Mouse (Mus musculus) heart, embryonic 14.5 days (tissue): ENCODE data around the gene 1700016D06Rik. TPM values are rescaled to one million over a fixed set of nuclear protein-coding genes. Genes with fewer than 3 reads are reported as not detected.

Experiments
- ATAC-seq: fragments of 200-750 bp; cut with Nextera tagmentation; 2 replicates; pipeline ENCODE4 v1.8.0; 2017; ENCODE audit warnings: low read depth, moderate TSS enrichment; ENCODE audit not compliant: insufficient number of reproducible peaks, insufficient read depth, low FRiP score
- H3K27ac ChIP-seq, 2 experiments: fragments of 200-500 bp in 1 of 2; fragments of 300-500 bp in 1 of 2; sonication (generic) in 1 of 2; replicated peaks in 1 of 2; 2 replicates each; pipeline ENCODE4 v1.5.1; 2012 to 2014; ENCODE audit warnings: low read depth in 2 of 2, low read length in 2 of 2, control low read depth in 1 of 2, mild to moderate bottlenecking in 1 of 2, mixed read lengths in 1 of 2; ENCODE audit not compliant: control insufficient read depth in 1 of 2, insufficient read depth in 1 of 2
- H3K27me3 ChIP-seq: fragments of 300-500 bp; sonication (generic); 2 replicates; pipeline ENCODE4 v1.6.1; 2014; ENCODE audit warnings: mild to moderate bottlenecking, low read length, control low read depth; ENCODE audit not compliant: control insufficient read depth, insufficient read depth
- H3K36me3 ChIP-seq: fragments of 300-500 bp; sonication (generic); 2 replicates; pipeline ENCODE4 v1.6.1; 2014; ENCODE audit warnings: mild to moderate bottlenecking, control low read depth, low read length, mixed read lengths; ENCODE audit not compliant: control insufficient read depth, insufficient read depth
- H3K4me1 ChIP-seq, 2 experiments: fragments of 200-500 bp in 1 of 2; fragments of 300-500 bp in 1 of 2; sonication (generic) in 1 of 2; 2 replicates each; pipeline ENCODE4 v1.6.1; 2012 to 2014; ENCODE audit warnings: low read length in 2 of 2, control low read depth in 1 of 2, mixed read lengths in 1 of 2; ENCODE audit not compliant: control insufficient read depth in 2 of 2, insufficient read depth in 2 of 2
- H3K4me2 ChIP-seq: fragments of 300-500 bp; sonication (generic); 2 replicates; pipeline ENCODE4 v1.6.1; 2014; ENCODE audit warnings: mild to moderate bottlenecking, low read length
- H3K4me3 ChIP-seq, 2 experiments: fragments of 200-500 bp in 1 of 2; fragments of 300-500 bp in 1 of 2; sonication (generic) in 1 of 2; 2 replicates each; pipeline ENCODE4 v1.5.1; 2012 to 2014; ENCODE audit warnings: low read length in 2 of 2, mild to moderate bottlenecking in 2 of 2, control low read depth in 1 of 2, low read depth in 1 of 2, moderate library complexity in 1 of 2; ENCODE audit not compliant: control insufficient read depth in 1 of 2, insufficient read depth in 1 of 2
- H3K9ac ChIP-seq: fragments of 300-500 bp; sonication (generic); 2 replicates; pipeline ENCODE4 v1.6.1; 2014; ENCODE audit warnings: mild to moderate bottlenecking, low read length
- H3K9me3 ChIP-seq: fragments of 300-500 bp; sonication (generic); 2 replicates; pipeline ENCODE4 v1.6.1; 2016; ENCODE audit warnings: low read length, control low read depth; ENCODE audit not compliant: control insufficient read depth
- WGBS: fragments of 180-500 bp; shearing (Covaris S2); extraction: QIAGEN DNeasy Blood & Tissue Kit; methylation state at CpG from one replicate; pipeline ENCODE4 v1.1.7; 2014; 5-methylcytosine and 5-hydroxymethylcytosine counted together
- polyA plus RNA-seq: library from polyadenylated mRNA; unstranded; fragments of >200 nt; fragmentation: Nextera tagmentation; extraction: Ambion mirVana; gene quantifications from 2 replicates; pipeline ENCODE4 v1.2.1, GENCODE M21; 2014

Gene 1700016D06Rik
- polyA plus RNA-seq, 1 experiment from 2014 or later = not detected

DNA sequence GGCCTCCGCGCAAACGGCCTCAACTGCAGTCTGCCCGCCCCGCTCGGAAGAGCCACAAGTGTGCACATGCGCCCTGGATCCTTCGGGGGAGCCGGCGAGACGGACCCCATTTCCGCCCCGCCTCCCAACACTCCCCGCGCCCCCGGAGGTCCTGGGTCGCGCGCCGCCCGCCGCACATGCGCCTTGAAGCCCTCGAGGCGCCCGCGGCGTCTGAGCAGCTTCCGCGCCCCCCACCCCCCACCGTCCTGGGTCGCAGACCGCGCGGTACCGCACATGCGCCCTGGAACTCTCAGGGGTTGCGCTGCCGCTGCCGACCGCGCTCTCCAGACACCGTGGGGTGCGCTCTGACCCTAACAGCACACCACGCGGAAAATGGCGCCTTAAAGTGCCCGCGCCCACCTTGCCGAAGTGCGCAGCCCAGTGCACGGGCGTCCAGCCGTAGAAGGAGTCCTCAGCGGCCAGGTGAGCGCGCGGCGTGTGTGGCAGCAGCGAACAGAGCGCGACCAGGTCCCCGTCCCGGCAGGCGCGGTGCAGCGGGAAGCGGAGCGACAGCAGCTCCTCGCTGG, 65.8 kb downstream of the 1700016D06Rik start:
- H3K9me3 ChIP-seq = no peaks in the 10 kb centered on the region
- H3K4me2 ChIP-seq = peak overlapping the region; percentile 77
- peak overlapping the region; percentile 92 to 98 for H3K27ac ChIP-seq
- ATAC-seq = peak; percentile 67
- no peaks in the 10 kb centered on the region for H3K27me3 ChIP-seq
- H3K36me3 ChIP-seq = peaks cover 19% of the 10 kb centered on the region
- H3K4me1 ChIP-seq = peaks cover 9 to 39% of the 10 kb centered on the region in 2 experiments
- H3K4me3 ChIP-seq = peak overlapping the region; percentile 74 to 98
- H3K9ac ChIP-seq = peak overlapping the region; percentile 99
- WGBS = under 1% methylated on average over 70 of the region's 70 CpGs

DNA sequence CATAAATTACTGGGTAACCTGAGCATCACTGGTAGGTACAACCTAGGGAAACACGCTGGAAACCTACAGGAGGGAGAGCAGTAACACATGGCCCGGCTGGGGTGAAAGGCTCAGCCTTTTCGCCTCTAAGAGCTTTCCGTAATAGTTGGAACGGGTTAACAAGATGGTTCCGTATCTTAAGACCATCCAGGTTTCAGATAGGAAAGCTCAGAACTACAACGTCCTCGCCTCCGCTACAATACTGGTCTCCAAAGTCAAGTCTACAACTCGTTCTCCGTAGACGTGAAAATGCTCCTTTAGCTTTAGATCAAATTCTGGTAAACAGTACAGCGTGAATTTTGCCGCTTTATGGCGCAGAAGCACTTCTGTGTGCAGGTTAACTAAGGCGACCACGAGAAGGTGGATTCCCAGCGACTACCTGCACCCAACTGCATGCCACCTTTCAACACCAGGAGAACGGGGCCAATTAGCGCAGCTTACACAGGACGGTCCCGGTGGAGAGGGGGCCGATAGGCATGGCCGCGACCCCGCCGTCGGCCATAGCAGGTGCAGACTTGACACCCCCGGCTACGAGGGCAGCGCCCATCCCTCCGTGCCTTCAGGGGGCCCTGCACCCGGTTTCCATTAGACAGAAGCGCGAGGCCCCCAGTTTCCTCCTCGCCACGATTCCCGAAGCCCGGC, 66.4 kb downstream of the 1700016D06Rik start:
- ATAC-seq = no peak
- 1% methylated on average over 39 of the region's 39 CpGs for WGBS
- peaks cover 9 to 39% of the 10 kb centered on the region in 2 experiments for H3K4me1 ChIP-seq

DNA sequence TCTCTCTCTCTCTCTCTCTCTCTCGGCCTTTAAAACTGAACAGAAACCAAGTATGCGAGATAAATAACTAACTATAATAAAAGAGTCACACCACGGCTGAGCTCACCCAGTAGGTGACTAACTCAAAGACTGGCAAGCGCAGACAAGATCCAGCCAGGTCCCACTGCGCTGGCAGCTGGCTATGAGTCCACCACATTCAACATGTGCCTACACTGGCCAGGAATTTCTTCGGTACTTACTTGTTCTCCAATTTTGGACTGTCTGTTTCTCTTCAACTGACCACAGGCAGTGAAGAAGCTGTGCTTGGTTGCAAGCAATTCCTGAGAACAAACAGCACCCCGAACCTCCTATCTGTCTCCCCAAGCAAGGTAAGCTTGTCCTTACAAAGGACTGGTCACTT, 67.4 kb downstream of the 1700016D06Rik start:
- Histone ChIP-seq H3K4me2 (peak overlapping the region; percentile 77), H3K9ac (peak overlapping the region; percentile 99), H3K4me3 (peak overlapping the region; percentile 74 to 98), H3K9me3 (no peaks in the 10 kb centered on the region), H3K27ac (peak overlapping the region; percentile 36 to 77), H3K4me1 (peaks cover 9 to 44% of the 10 kb centered on the region in 2 experiments), H3K36me3 (peaks cover 30% of the 10 kb centered on the region), H3K27me3 (no peaks in the 10 kb centered on the region)
- no peak for ATAC-seq
- WGBS = 24% methylated on average over 7 of the region's 7 CpGs

More for the DNA sequence above, 66.4 kb downstream of the 1700016D06Rik start:
- H3K36me3 ChIP-seq = peaks cover 23% of the 10 kb centered on the region
- H3K4me3 ChIP-seq = peak overlapping the region; percentile 74 to 98
- peak overlapping the region; percentile 47 to 98 for H3K27ac ChIP-seq
- H3K9ac ChIP-seq = peak overlapping the region; percentile 99
- no peaks in the 10 kb centered on the region for H3K9me3 ChIP-seq
- no peaks in the 10 kb centered on the region for H3K27me3 ChIP-seq
- H3K4me2 ChIP-seq = peak overlapping the region; percentile 77

GRCm38 (mm10) chr8:11632406-11632805, 68.5 kb downstream of the 1700016D06Rik start:
- no peak overlapping the region; a peak in 1 of 4 replicates for H3K4me3 ChIP-seq
- 2% methylated on average over 2 of the region's 2 CpGs for WGBS
- peak overlapping the region; percentile 99 for H3K9ac ChIP-seq
- no peak for ATAC-seq
- H3K36me3 ChIP-seq = peaks cover 40% of the 10 kb centered on the region
- no peaks in the 10 kb centered on the region for H3K9me3 ChIP-seq
- peak overlapping the region; percentile 74 to 77 for H3K27ac ChIP-seq
- H3K4me2 ChIP-seq = peak overlapping the region; percentile 77
- H3K4me1 ChIP-seq = peaks cover 9 to 44% of the 10 kb centered on the region in 2 experiments
- H3K27me3 ChIP-seq = no peaks in the 10 kb centered on the region

- ATAC-seq = no peak
- WGBS = 79% methylated on average over 5 of the region's 5 CpGs
- Histone ChIP-seq H3K4me1 (peaks cover 11 to 46% of the 10 kb centered on the region in 2 experiments), H3K9ac (no peak overlapping the region), H3K4me2 (no peak overlapping the region), H3K27ac (no peak overlapping the region), H3K36me3 (peaks cover 69% of the 10 kb centered on the region), H3K9me3 (no peaks in the 10 kb centered on the region), H3K4me3 (no peak overlapping the region), H3K27me3 (no peaks in the 10 kb centered on the region)
Observed at GRCm38 (mm10) chr8:11629206-11629605, 71.7 kb downstream of the 1700016D06Rik start.

GRCm38 (mm10) chr8:11628506-11629132, 72.2 kb downstream of the 1700016D06Rik start:
- 76% methylated on average over 7 of the region's 7 CpGs for WGBS
- Histone ChIP-seq H3K4me2 (no peak overlapping the region), H3K9me3 (no peaks in the 10 kb centered on the region), H3K9ac (no peak overlapping the region), H3K4me3 (no peak overlapping the region), H3K27ac (no peak overlapping the region), H3K4me1 (peaks cover 11 to 41% of the 10 kb centered on the region in 2 experiments), H3K36me3 (peaks cover 73% of the 10 kb centered on the region), H3K27me3 (no peaks in the 10 kb centered on the region)
- ATAC-seq = no peak

DNA sequence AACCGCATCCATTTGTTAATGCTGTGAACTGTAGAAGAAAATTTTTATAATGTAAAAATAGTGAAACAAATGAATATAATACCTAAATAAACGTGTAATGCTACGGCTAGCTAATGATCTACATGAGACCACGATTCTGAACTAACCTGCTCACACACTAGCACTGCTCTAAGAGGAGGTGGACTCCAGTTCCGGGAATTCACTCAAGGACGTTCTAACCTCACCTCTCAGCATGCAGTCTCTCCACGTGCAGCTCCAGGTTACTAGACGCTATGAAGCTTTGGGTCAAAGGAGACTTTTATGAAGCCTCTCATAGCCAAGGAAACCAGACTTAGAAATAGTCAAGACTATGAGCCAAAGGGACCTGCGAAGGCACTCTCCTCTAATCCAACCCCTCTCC, 73.1 kb downstream of the 1700016D06Rik start:
- Histone ChIP-seq H3K4me1 (peaks cover 7 to 36% of the 10 kb centered on the region in 2 experiments), H3K9me3 (no peaks in the 10 kb centered on the region), H3K27ac (no peak overlapping the region), H3K36me3 (peaks cover 74% of the 10 kb centered on the region), H3K27me3 (no peaks in the 10 kb centered on the region), H3K4me3 (no peak overlapping the region), H3K9ac (no peak overlapping the region), H3K4me2 (no peak overlapping the region)
- no peak for ATAC-seq
- WGBS = 83% methylated on average over 9 of the region's 9 CpGs
